Mouse (Mus musculus) midbrain, embryonic 13.5 days (tissue): ENCODE measurements around the gene Pim3. TPM values are rescaled to one million over a fixed set of nuclear protein-coding genes. Genes with fewer than 3 reads are reported as not detected.

Source experiments
- polyA plus RNA-seq: library from polyadenylated mRNA; unstranded; fragments of >200 nt; fragmentation: Nextera tagmentation; extraction: Ambion mirVana; gene quantifications from 2 replicates; pipeline ENCODE4 v1.2.1, GENCODE M21; 2015

Gene Pim3
- polyA plus RNA-seq, 1 experiment from 2014 or later = 47.6 TPM

Other genes starting within 250 kb of the Pim3 start
- gene Brd1, start 128.0 kb upstream of the Pim3 start, polyA plus RNA-seq = 26.9 and 29.1 TPM in 2 replicates
- gene Zbed4, start 110.5 kb upstream of the Pim3 start, polyA plus RNA-seq = 28.0 and 28.7 TPM in 2 replicates
- gene Alg12, start 42.9 kb upstream of the Pim3 start, polyA plus RNA-seq = 7.4 and 7.5 TPM in 2 replicates
- gene Creld2, start 42.5 kb upstream of the Pim3 start, polyA plus RNA-seq = 55.7 and 56.2 TPM in 2 replicates
- not detected in 2 replicates for gene Ttll8, start 92.2 kb downstream of the Pim3 start, polyA plus RNA-seq
- gene Mlc1, start 116.8 kb downstream of the Pim3 start, polyA plus RNA-seq = 5.7 and 8.1 TPM in 2 replicates
- not detected in 2 replicates for gene Mov10l1, start 120.7 kb downstream of the Pim3 start, polyA plus RNA-seq
- gene Panx2, start 197.5 kb downstream of the Pim3 start, polyA plus RNA-seq = 4.1 and 4.5 TPM in 2 replicates
- 36.8 and 40.7 TPM in 2 replicates for gene Trabd, start 212.9 kb downstream of the Pim3 start, polyA plus RNA-seq
- 20.2 and 23.9 TPM in 2 replicates for gene Selenoo, start 226.9 kb downstream of the Pim3 start, polyA plus RNA-seq